Mouse (Mus musculus): ENCODE data around the gene Rtn4rl2. TPM values are rescaled to one million over a fixed set of nuclear protein-coding genes. Genes with fewer than 3 reads are reported as not detected.

The Rtn4rl2 gene
- polyA plus RNA-seq, 1 experiment from 2014 or later = 9.8 TPM

DNA sequence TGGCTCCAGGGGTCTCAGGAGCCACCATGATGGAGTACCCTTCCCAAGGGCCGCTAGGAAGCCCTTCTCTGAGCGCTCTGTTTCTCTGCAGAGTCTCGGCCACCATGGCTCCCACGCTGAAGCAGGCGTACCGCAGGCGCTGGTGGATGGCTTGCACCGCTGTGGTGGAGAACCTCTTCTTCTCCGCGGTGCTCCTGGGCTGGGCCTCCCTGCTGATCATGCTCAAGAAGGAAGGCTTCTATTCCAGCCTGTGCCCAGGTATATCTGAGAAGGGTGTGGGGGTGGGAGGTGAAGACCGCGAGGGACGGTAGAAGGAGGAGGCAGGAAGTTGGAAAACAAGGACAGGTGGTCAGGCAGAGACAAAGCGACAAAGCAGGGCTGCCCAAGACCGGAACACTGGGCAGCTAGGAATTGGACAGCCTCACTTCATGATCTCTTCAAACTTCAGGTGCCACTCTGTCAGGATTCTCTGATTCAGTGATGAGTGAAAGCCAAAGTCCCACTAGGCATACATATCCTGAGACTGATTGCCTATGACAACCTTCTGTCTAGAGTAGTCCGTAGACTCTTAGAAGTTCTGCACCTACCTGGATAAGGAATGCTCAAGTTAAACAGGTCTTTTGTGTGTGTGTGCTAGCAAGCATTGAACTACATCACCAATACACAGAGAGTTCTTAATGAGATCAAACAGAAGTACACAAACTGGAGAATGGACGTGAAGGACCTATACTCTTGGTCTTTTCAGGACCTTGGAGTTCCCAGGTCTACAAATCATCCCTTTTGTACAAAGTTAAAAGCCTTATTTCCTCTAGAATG, 45.6 kb downstream of the Rtn4rl2 start:
- ATAC-seq = no peak
- H3K4me3 ChIP-seq (replicated peaks; ENCODE audit: low read length) = peak overlapping the region; percentile 49
- H3K9ac ChIP-seq (replicated peaks; ENCODE audit: low read depth, low read length) = peak overlapping the region; percentile 46
- peak overlapping the region; percentile 83 for H3K4me2 ChIP-seq (ENCODE audit: low read length)
- peaks cover 16% of the 10 kb centered on the region for H3K4me1 ChIP-seq (replicated peaks; ENCODE audit: control insufficient read depth, insufficient read depth, low read length)
- no peaks in the 10 kb centered on the region for H3K36me3 ChIP-seq (ENCODE audit: control insufficient read depth, insufficient read depth)
- peaks cover 24% of the 10 kb centered on the region for H3K27me3 ChIP-seq (replicated peaks; ENCODE audit: control insufficient read depth, insufficient read depth, low read length)
- no peak overlapping the region for H3K27ac ChIP-seq (ENCODE audit: low read length)
- WGBS = 6% methylated on average over 17 of the region's 17 CpGs
- no peaks in the 10 kb centered on the region for H3K9me3 ChIP-seq (ENCODE audit: control insufficient read depth, low read length)

DNA sequence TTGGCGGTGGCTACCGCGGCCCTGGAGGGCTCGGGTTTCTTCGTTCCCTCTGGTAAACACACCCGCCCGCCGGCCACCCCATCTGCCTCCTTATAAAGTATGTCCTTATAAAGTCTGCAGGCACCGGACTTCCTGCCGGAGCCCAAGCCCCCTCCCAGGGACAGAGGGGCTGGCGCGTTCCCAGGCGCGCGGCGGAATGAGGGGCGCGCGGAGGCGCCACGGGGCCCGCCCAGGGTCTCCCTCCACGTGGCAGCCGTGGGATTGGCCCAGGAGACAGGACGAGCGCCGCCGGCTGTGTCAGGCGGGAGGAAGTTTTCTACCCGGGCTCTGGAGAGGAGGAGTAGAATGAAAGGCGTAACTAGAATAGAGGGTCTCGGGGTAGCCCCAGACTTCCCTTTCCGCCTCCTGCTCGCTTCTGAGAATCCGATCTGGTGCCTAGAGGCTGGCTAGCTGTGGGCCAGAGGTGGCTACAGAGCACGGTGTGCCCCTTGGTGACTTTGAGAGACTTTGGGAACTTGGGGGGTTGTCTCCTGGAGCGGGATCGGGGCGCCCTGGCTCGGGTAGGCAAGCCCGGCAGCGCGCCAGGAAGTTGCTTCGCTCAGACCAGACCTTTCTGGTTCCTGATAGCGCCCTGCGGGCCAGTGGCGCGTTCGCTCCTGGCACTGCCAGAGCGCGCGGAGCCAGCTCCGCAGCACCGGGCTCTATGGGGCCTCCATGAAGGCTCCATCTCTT, 46.3 kb downstream of the Rtn4rl2 start:
- Histone ChIP-seq H3K9me3 (ENCODE audit: control insufficient read depth, low read length) (no peaks in the 10 kb centered on the region), H3K4me1 (replicated peaks; ENCODE audit: control insufficient read depth, insufficient read depth, low read length) (peaks cover 16% of the 10 kb centered on the region), H3K4me2 (ENCODE audit: low read length) (peak overlapping the region; percentile 83), H3K36me3 (ENCODE audit: control insufficient read depth, insufficient read depth) (no peaks in the 10 kb centered on the region), H3K4me3 (replicated peaks; ENCODE audit: low read length) (peak overlapping the region; percentile 49), H3K27ac (ENCODE audit: low read length) (no peak overlapping the region), H3K27me3 (replicated peaks; ENCODE audit: control insufficient read depth, insufficient read depth, low read length) (peaks cover 24% of the 10 kb centered on the region), H3K9ac (replicated peaks; ENCODE audit: low read depth, low read length) (peak overlapping the region; percentile 46)
- 0% methylated on average over 54 of the region's 54 CpGs for WGBS
- peak; percentile 91 for ATAC-seq

DNA sequence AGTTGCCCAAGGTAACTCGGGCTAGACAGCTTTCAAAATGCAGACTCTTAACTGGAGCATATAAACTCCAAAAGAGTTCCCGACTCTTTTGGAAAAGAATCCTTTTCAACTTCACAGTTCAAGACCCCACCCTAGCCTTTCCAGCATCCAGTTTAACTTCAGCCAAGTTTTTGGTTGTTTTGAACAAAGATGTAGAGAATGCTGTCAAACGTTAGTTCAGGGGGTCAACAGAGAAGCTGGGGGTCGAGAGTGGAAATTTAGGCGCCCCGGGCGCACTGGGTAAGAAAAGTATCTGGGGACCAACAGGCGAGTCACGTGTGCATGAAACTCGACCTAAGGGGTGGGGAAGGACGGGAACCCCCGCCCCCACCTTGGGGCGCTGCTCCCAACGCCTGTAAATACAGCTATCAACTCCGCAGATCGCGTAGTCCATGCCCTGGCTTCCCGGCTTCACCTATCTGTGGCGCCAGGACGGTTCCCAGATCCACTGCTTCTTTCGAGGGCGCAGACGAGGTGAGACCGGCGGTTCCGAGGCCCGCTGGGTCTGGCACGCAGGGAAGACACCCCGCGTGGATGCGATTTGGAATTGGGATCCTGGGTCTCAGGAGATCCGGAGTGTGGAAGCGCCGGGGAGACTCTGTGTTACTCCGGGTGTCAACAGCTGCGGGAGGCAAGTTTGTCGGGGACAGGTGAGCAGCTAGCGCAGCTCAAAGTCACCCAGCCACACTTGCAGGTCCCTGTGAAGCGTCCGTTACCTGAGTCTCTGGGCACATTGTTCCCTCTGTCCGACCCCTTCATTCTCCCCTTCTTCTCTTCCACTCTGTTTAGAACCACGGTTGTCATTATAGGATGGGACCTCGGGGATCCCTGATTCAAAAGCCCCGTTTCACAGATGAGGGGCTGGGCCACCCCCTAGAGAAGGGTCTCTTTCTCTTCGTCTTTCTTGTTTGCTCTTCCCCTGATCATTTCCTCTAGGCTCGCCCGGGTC, 47.2 kb downstream of the Rtn4rl2 start:
- Histone ChIP-seq H3K4me3 (replicated peaks; ENCODE audit: low read length) (peak overlapping the region; percentile 49), H3K9ac (replicated peaks; ENCODE audit: low read depth, low read length) (peak overlapping the region; percentile 46), H3K9me3 (ENCODE audit: control insufficient read depth, low read length) (no peaks in the 10 kb centered on the region), H3K27ac (ENCODE audit: low read length) (no peak overlapping the region), H3K36me3 (ENCODE audit: control insufficient read depth, insufficient read depth) (no peaks in the 10 kb centered on the region), H3K27me3 (replicated peaks; ENCODE audit: control insufficient read depth, insufficient read depth, low read length) (peaks cover 24% of the 10 kb centered on the region), H3K4me1 (replicated peaks; ENCODE audit: control insufficient read depth, insufficient read depth, low read length) (peaks cover 16% of the 10 kb centered on the region), H3K4me2 (ENCODE audit: low read length) (peak overlapping the region; percentile 83)
- WGBS = under 1% methylated on average over 47 of the region's 47 CpGs
- peak; percentile 11 for ATAC-seq

DNA sequence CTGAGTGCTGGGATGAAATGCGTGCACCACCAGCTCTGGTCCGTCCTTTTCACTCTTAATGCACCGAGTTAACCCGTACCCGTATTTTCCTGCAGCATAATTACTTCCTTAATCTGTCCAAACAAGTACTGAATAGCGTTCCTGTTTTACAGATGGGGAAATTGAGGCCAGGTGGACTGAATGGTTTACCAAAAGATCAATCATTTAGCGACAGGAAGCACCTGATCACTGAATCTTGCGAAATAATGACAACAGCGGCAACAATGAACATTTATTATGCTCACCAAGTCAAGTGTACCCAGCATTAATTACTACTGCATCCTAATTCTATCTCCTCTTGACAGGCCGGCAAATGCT, 47.9 kb downstream of the Rtn4rl2 start, which contains the start of gene Slc43a1:
Gene Slc43a1, plus strand, starts transcription at position 258 of the 357 bp plus-strand sequence.
- WGBS = 9% methylated on average over 10 of the region's 10 CpGs
- Histone ChIP-seq H3K36me3 (ENCODE audit: control insufficient read depth, insufficient read depth) (no peaks in the 10 kb centered on the region), H3K9ac (replicated peaks; ENCODE audit: low read depth, low read length) (peak within 1 kb of the TSS; percentile 46), H3K4me3 (replicated peaks; ENCODE audit: low read length) (peak within 1 kb of the TSS; percentile 49), H3K27ac (ENCODE audit: low read length) (no peak within 1 kb of the TSS), H3K4me2 (ENCODE audit: low read length) (peak within 1 kb of the TSS; percentile 83), H3K9me3 (ENCODE audit: control insufficient read depth, low read length) (no peaks in the 10 kb centered on the region), H3K4me1 (replicated peaks; ENCODE audit: control insufficient read depth, insufficient read depth, low read length) (peaks cover 16% of the 10 kb centered on the region), H3K27me3 (replicated peaks; ENCODE audit: control insufficient read depth, insufficient read depth, low read length) (peaks cover 24% of the 10 kb centered on the region)
- ATAC-seq = no peak

DNA sequence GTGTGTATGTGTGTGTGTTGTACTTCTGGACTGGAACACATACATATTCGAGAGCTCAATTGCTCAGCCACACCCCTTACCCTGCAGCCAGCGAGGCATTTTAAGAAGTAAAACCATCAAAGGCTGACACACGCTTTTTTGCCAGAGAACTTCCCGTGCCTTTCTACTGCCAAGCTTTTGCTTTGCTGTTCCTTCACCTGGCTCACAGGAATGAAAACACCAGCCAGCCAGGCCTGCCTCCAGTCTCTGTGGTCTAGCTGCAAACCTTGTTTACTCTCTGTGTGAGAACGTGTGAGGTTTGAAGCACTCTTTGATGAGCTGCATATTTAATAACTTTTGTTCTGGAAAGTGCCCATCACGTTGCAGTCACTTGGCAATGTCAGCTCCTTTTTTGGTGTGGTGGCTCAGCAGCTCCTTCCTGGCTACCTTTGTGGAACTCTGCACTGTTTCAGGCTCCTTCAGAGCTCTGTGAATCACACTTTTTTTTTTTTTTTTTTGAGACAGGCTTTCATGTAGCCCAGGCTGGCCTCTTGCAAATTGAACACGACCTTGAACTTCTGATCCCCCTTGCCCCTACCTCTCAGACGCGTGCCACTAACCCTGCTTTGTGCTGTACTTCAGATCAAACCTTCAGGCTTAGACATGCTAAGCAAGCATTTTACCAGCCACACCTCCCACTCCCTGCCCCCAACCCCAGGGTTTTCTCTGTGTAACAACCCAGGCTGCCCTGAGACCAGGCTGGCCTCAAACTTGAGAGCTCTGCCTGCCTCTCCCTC, 48.5 kb downstream of the Rtn4rl2 start:
- Histone ChIP-seq H3K9me3 (ENCODE audit: control insufficient read depth, low read length) (no peaks in the 10 kb centered on the region), H3K4me2 (ENCODE audit: low read length) (no peak overlapping the region), H3K4me3 (replicated peaks; ENCODE audit: low read length) (no peak overlapping the region), H3K4me1 (replicated peaks; ENCODE audit: control insufficient read depth, insufficient read depth, low read length) (peaks cover 16% of the 10 kb centered on the region), H3K36me3 (ENCODE audit: control insufficient read depth, insufficient read depth) (no peaks in the 10 kb centered on the region), H3K9ac (replicated peaks; ENCODE audit: low read depth, low read length) (no peak overlapping the region), H3K27ac (ENCODE audit: low read length) (no peak overlapping the region), H3K27me3 (replicated peaks; ENCODE audit: control insufficient read depth, insufficient read depth, low read length) (peaks cover 24% of the 10 kb centered on the region)
- ATAC-seq = no peak
- 23% methylated on average over 9 of the region's 9 CpGs for WGBS

GRCm38 (mm10) chr2:84837107-84837506, 49.4 kb downstream of the Rtn4rl2 start:
- 65% methylated on average over 8 of the region's 8 CpGs for WGBS
- no peak overlapping the region for H3K4me2 ChIP-seq (ENCODE audit: low read length)
- H3K27ac ChIP-seq (ENCODE audit: low read length) = no peak overlapping the region
- no peaks in the 10 kb centered on the region for H3K9me3 ChIP-seq (ENCODE audit: control insufficient read depth, low read length)
- H3K9ac ChIP-seq (replicated peaks; ENCODE audit: low read depth, low read length) = no peak overlapping the region
- H3K27me3 ChIP-seq (replicated peaks; ENCODE audit: control insufficient read depth, insufficient read depth, low read length) = peaks cover 24% of the 10 kb centered on the region
- H3K4me1 ChIP-seq (replicated peaks; ENCODE audit: control insufficient read depth, insufficient read depth, low read length) = peaks cover 17% of the 10 kb centered on the region
- H3K36me3 ChIP-seq (ENCODE audit: control insufficient read depth, insufficient read depth) = no peaks in the 10 kb centered on the region
- no peak overlapping the region for H3K4me3 ChIP-seq (replicated peaks; ENCODE audit: low read length)
- no peak for ATAC-seq

DNA sequence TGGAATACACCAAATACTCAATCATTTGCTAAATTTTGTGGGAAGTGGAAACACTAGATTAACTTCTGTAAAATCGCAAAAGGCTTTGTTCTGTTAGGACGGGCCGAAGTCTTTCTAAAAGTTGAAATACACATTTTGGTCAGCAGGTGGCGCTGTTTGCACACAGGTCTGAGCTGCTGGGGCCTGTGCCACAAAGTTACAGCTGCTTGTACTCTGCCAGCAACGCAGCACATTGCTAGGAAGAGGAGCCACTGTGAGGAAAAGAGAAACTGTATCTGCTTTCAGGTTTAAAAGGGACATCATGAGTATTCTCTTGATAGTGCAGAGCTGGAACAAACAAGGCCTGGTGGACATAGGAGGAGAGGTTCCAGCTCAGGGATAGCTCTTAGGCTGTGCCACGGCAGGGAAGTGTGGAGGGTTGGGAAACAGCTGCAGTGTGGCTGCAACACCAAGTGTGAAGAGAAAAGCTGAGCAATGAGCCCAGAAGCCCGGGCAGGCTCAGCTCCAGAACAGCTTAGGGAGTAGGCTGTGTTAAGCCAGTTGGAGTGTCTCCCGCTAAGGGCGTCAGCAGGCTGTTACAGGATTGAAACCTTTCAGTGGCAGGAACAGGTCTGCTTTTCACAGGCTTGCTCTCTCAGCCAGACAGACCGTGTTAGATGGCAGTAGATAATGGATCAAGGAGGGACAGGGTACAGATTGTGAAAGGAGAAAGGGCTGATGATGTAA, 54.7 kb downstream of the Rtn4rl2 start:
- H3K27ac ChIP-seq (ENCODE audit: low read length) = peak overlapping the region; percentile 63; the same call in 1 of the 2 replicates
- H3K36me3 ChIP-seq (ENCODE audit: control insufficient read depth, insufficient read depth) = no peaks in the 10 kb centered on the region; the same call in 1 of the 2 replicates
- H3K4me1 ChIP-seq (replicated peaks; ENCODE audit: control insufficient read depth, insufficient read depth, low read length) = peaks cover 16% of the 10 kb centered on the region
- H3K9me3 ChIP-seq (ENCODE audit: control insufficient read depth, low read length) = no peaks in the 10 kb centered on the region
- H3K4me2 ChIP-seq (ENCODE audit: low read length) = no peak overlapping the region
- no peaks in the 10 kb centered on the region for H3K27me3 ChIP-seq (replicated peaks; ENCODE audit: control insufficient read depth, insufficient read depth, low read length)
- peak; percentile 76 for ATAC-seq
- H3K4me3 ChIP-seq (replicated peaks; ENCODE audit: low read length) = no peak overlapping the region
- 30% methylated on average over 10 of the region's 10 CpGs for WGBS
- no peak overlapping the region for H3K9ac ChIP-seq (replicated peaks; ENCODE audit: low read depth, low read length)

Measured in forebrain, embryonic 16.5 days (tissue).